Mouse (Mus musculus): ENCODE measurements around the gene Tbc1d1. TPM values are rescaled to one million over a fixed set of nuclear protein-coding genes. Genes with fewer than 3 reads are reported as not detected.

The Tbc1d1 gene
- total RNA-seq, 2 experiments from 2014 or later = 17.0 to 20.2 TPM

GRCm38 (mm10) chr5:64391346-64391745 is 235.2 kb downstream of the Tbc1d1 start:
- no peak for DNase-seq (ENCODE audit: low spot score)
- intact Hi-C loops (cut with DNase I) = no loop called here

- no peak for DNase-seq (ENCODE audit: low spot score)
- intact Hi-C loops (cut with DNase I) = no loop called here
Measured at GRCm38 (mm10) chr5:64392426-64393020, 236.4 kb downstream of the Tbc1d1 start.

- DNase-seq (ENCODE audit: low spot score) = no peak
- intact Hi-C loops (cut with DNase I) = no loop called here
Measured at GRCm38 (mm10) chr5:64393530-64393929, 237.4 kb downstream of the Tbc1d1 start.

GRCm38 (mm10) chr5:64398155-64398554 is 242.1 kb downstream of the Tbc1d1 start:
- intact Hi-C loops (cut with DNase I) = no loop called here
- no peak for DNase-seq (ENCODE audit: low spot score)

GRCm38 (mm10) chr5:64400742-64401141 is 244.6 kb downstream of the Tbc1d1 start:
- DNase-seq (ENCODE audit: low spot score) = no peak
- intact Hi-C loops (cut with DNase I) = no loop called here

Small RNAs within 50 kb of the gene (microRNA-seq; reads per million reads assigned to microRNA genes)
- gene Gm22395 = not detected

Other genes starting within 250 kb of the Tbc1d1 start
- 10 to 100 TPM in 1 of 2 experiments, 1 to 10 TPM in 1; 8.7 to 11.7 TPM for gene Rell1, start 187.4 kb upstream of the Tbc1d1 start, total RNA-seq (2021)
- 1 to 10 TPM; 5.7 to 6.8 TPM for gene Pgm2, start 63.4 kb upstream of the Tbc1d1 start, total RNA-seq (2021)